Mouse (Mus musculus) neutrophil, adult 65 days (primary cell): ENCODE measurements around the gene Rab1a. TPM values are rescaled to one million over a fixed set of nuclear protein-coding genes. Genes with fewer than 3 reads are reported as not detected.

Experiments
- total RNA-seq: library from RNA; stranded (reverse); gene quantifications from 2 replicates; pipeline ENCODE4 v1.2.4, GENCODE M21; 2023

Gene Rab1a
- total RNA-seq, result 130 and 143 TPM in 2 replicates

GRCm38 (mm10) chr11:20200713-20201575 lies at the start of gene Rab1a:
Gene Rab1a, plus strand, starts transcription at chr11:20201432.

GRCm38 (mm10) chr11:20249296-20250110 lies 48.3 kb downstream of the Rab1a start, which contains the start of gene Cep68:
Gene Cep68, minus strand, starts transcription at chr11:20249429.

Other genes starting within 250 kb of the Rab1a start
- 402 and 419 TPM in 2 replicates for gene Actr2, start 88.5 kb upstream of the Rab1a start, total RNA-seq
- gene Cep68, start 48.0 kb downstream of the Rab1a start, total RNA-seq, result 4.3 and 6.0 TPM in 2 replicates
- 0.16 TPM in 1 of 2 replicates, not detected in the other for gene Slc1a4, start 131.3 kb downstream of the Rab1a start, total RNA-seq